Mouse (Mus musculus): ENCODE measurements at regions not wholly inside any gene's neighbourhood (a gene's known extent, or its start where the extent isn't known, plus 50 kb on each side); places are given as distances from the start of the nearest gene placed in this dataset.

GRCm38 (mm10) chr6:148598746-148599337 is 154.7 kb upstream of the Tmtc1 start:
- no peak for TF ChIP-seq POLR2A (IDR thresholded peaks at IDR 0.05; ENCODE audit: insufficient read length, low read depth)
- TF ChIP-seq POLR2AphosphoS2 (IDR thresholded peaks at IDR 0.05; ENCODE audit: insufficient read length, low read depth): no peak
- no peak for TF ChIP-seq MYOG (IDR thresholded peaks at IDR 0.05; ENCODE audit: control insufficient read depth in 1 of 3, insufficient read depth in 1 of 3, insufficient read length in 2 of 3, low read depth in 2 of 3)
- no peak for TF ChIP-seq TCF12 (IDR thresholded peaks at IDR 0.05; ENCODE audit: insufficient read depth, poor library complexity, severe bottlenecking)
- no peak for TF ChIP-seq USF1 (IDR thresholded peaks at IDR 0.05; ENCODE audit: low read depth)
- no peak for TF ChIP-seq E2F4 (IDR thresholded peaks at IDR 0.05; ENCODE audit: insufficient read depth)
- no peak for TF ChIP-seq CEBPB (IDR thresholded peaks at IDR 0.05; ENCODE audit: insufficient read depth, poor library complexity, severe bottlenecking)
- TF ChIP-seq MAX (IDR thresholded peaks at IDR 0.05; ENCODE audit: low read depth): no peak
- no peak for TF ChIP-seq TCF3 (IDR thresholded peaks at IDR 0.05; ENCODE audit: insufficient read length, low read depth)
- TF ChIP-seq MYOD1 (IDR thresholded peaks at IDR 0.05; ENCODE audit: control insufficient read depth in 1 of 3, insufficient read length in 2 of 3, low read depth in 2 of 3): no peak
- TF ChIP-seq SRF (IDR thresholded peaks at IDR 0.05; ENCODE audit: control insufficient read depth, insufficient read length, low read depth): no peak
- no peak for TF ChIP-seq REST (IDR thresholded peaks at IDR 0.05; ENCODE audit: insufficient read depth, insufficient read length)
